Mouse (Mus musculus): Measurements from ENCODE around the gene Ndufb10.

Ndufb10 gene

GRCm38 (mm10) chr17:24716166-24716682 lies 8.1 kb downstream of the Ndufb10 start:
- in situ Hi-C loops (cut with MboI; ENCODE audit: unreplicated experiment in 2 of 2) = no loop called here

GRCm38 (mm10) chr17:24715556-24715955 lies 8.7 kb downstream of the Ndufb10 start:
- in situ Hi-C loops (cut with MboI; ENCODE audit: unreplicated experiment in 2 of 2) = no loop called here

GRCm38 (mm10) chr17:24708646-24709045 lies 15.6 kb downstream of the Ndufb10 start:
- in situ Hi-C loops (cut with MboI; ENCODE audit: unreplicated experiment in 2 of 2) = no loop called here

- in situ Hi-C loops (cut with MboI; ENCODE audit: unreplicated experiment in 2 of 2) = no loop called here
Measured at GRCm38 (mm10) chr17:24707801-24708425, 16.4 kb downstream of the Ndufb10 start.

DNA sequence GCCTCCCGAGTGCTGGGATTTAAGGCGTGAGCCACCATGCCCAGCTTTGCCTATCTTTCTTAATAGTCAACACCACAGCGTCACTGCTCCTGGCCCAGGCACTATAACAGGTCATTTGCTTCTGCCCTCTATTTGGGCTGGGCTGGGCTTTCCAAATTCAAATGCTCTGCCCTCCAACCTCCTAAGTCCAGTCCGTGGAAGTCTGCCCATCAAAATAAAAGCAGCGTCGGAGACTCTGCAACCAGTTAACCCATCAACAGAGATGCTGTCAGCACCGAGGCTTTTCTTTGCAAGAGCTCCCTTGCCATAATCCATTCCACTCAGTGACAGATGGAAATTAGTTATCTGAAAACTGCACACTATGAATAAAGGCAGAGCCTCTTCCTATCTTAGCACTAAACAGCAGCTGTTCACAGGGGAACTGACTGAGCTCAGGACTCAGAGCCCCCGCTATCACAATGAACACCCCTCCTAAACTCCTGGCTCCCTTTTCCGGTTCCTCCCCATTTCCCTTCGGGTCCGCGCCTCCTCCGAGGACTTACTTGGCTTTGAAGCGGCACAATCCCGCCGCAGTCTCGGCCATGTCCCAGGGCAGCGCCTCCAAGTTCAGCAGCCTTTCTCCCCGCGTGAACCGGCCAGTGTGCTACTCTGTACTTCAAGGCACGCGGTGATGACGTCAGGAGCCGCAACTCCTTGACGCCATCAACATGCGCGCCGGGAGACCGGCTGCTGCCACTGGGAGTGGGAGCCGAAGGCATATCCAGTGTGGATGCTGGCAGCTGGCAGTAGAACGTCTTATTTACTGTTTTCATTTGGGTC lies 17.1 kb downstream of the Ndufb10 start, which contains the start of gene Tbl3:
Gene Tbl3, minus strand, starts transcription at position 679 of the 819 bp plus-strand sequence.
- in situ Hi-C loops (cut with MboI; ENCODE audit: unreplicated experiment in 2 of 2) = no loop called here

- in situ Hi-C loops (cut with MboI; ENCODE audit: unreplicated experiment in 2 of 2) = no loop called here
Measured at GRCm38 (mm10) chr17:24705821-24706220, 18.5 kb downstream of the Ndufb10 start.

DNA sequence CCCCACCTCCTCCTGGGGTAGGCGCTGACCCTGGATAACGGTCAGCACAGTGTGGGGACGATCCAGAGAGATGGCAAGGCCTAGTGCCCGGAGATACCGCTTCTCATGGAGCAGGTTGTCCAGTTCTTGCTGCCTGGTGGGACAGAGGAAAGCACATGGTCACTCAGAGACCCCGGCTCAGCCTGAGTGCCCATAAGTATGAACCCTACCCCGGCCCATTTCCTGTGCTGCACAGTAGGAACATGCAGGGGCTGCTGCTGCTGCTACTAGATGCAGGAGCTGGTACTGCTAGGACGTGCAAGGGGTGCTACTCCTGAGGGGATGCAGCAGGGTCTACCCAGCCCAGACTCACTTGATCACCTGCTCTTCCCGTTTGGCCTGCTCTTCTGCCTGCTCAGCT lies 23.0 kb downstream of the Ndufb10 start:
- in situ Hi-C loops (cut with MboI; ENCODE audit: unreplicated experiment in 2 of 2) = no loop called here

DNA sequence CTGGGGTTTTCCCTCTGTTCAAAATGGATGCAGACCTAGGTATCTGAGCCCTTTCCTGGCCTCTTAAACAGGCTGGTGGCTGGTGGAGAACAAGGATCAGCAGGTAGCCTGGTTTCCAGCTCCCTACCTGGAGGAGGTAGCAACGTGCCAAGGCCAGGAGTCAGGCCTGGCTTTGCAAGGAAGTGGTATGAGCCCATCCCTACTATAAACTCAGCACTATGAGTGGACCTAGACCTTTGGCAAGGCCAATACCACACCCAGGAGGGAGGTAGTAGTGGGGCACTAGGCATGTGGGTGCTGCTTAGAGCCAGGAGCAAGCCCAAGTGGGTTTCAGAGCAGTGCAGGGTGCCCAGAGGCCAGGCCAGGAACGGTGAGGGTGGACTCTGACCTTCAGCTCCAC lies 24.8 kb downstream of the Ndufb10 start:
- in situ Hi-C loops (cut with MboI; ENCODE audit: unreplicated experiment in 2 of 2) = no loop called here

GRCm38 (mm10) chr17:24698715-24699114 lies 25.6 kb downstream of the Ndufb10 start:
- in situ Hi-C loops (cut with MboI; ENCODE audit: unreplicated experiment in 2 of 2) = no loop called here

GRCm38 (mm10) chr17:24697985-24698384 lies 26.3 kb downstream of the Ndufb10 start:
- in situ Hi-C loops (cut with MboI; ENCODE audit: unreplicated experiment in 2 of 2) = no loop called here

GRCm38 (mm10) chr17:24696011-24696697 lies 28.1 kb downstream of the Ndufb10 start, which contains the start of the genes Gfer and Noxo1:
Gene Gfer (minus strand): TSS chr17:24696156.
Gene Noxo1 (plus strand): TSS chr17:24696234.
- in situ Hi-C loops (cut with MboI; ENCODE audit: unreplicated experiment in 2 of 2) = no loop called here

DNA sequence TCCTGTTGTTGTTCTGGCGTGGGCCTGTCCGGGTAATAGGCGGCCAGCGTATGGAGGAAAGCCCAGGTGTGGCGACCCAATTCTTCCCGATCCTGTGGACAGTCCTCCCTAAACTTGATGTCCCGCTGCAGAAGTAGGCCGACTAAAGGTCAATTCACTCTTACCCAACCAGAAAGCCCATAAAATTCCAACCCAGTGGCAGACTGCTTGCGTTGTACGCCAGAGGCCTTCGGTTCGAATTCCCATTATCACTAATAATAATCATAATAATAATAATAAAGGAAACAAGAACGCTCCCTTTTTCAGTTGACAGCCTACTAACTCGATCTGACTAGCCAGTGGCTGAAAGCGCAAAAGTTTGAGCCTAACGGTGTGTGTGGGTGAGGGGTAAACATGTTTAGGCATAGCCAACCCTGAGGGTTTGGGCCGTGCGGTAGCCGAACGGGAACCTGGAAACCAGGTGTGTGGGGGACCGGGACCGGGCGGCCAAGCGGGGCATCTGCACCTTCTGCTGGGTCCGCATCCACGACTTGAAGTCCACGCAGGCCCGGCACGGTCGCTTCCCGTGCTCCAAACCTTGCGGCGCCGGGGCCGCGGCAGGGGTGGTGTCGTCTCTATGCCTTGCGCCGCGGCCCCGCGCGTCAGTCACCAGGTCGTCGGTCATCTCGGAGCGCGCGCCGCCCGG lies 28.8 kb downstream of the Ndufb10 start:
- in situ Hi-C loops (cut with MboI; ENCODE audit: unreplicated experiment in 2 of 2) = no loop called here

DNA sequence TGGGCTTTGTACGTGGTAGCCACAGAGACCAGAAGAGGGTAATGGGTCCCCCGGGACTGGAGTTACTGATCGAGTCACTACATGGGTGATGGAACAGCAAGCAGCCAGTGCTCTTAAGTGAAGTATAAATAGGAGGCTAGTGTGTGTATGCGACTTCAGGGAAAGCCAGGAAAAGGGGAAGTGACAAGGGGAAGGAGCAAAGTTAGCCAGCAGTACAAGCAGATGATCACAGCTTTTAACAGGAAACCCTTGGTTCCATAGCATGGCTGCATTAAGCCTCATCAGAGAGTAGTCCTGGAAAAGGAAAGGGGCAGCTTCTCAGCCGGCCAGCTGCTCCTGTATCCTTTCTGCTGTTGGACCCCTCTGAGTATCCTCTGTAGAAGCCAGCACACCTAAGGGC lies 31.9 kb downstream of the Ndufb10 start:
- in situ Hi-C loops (cut with MboI; ENCODE audit: unreplicated experiment in 2 of 2) = no loop called here

GRCm38 (mm10) chr17:24689251-24690081 lies 34.8 kb downstream of the Ndufb10 start, which contains the start of gene Syngr3:
Gene Syngr3 (minus strand): TSS chr17:24689955.
- in situ Hi-C loops (cut with MboI; ENCODE audit: unreplicated experiment in 2 of 2) = no loop called here

DNA sequence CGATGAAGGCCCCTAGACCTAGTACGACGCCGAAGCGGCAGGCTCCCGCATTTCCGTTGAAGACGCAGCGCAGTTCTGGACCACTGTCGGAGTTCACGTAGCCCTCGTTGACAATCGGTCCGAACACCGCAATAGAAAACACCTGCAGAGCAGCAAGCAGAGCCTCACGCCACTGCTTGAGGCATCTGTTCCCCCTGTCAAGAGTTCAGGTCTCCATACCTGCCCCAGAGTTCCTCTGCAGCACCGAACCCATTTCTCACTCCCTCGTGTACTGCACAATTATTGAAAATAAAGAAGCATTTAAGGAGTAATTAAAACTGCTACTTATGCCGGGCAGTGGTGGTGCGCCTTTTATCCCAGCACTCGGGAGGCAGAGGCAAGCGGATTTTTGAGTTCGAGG lies 36.7 kb downstream of the Ndufb10 start:
- in situ Hi-C loops (cut with MboI; ENCODE audit: unreplicated experiment in 2 of 2) = no loop called here

DNA sequence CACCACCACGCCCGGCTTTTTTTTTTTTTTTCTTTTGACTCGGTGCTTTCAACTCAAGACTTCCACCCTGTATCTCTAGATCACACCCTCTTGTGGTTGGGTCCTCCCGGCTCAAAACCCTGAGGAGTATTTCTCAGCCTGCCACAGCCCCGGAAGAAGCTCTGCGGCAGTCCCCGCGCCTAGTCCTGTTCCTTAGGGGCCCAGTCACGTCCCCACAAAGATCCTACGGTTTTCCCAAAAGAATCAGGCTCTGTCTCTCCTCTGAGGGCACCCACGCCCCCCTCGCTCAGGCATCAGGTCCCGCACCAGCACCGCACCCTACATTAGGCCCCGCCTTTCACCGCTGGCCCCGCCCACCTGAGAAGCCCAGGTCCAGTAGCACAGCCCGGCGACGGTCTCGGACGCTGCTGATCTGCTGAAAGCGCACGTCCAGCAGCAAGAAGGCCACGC lies 37.1 kb downstream of the Ndufb10 start:
- in situ Hi-C loops (cut with MboI; ENCODE audit: unreplicated experiment in 2 of 2) = no loop called here

GRCm38 (mm10) chr17:24686514-24686913 lies 37.8 kb downstream of the Ndufb10 start:
- in situ Hi-C loops (cut with MboI; ENCODE audit: unreplicated experiment in 2 of 2) = no loop called here

- in situ Hi-C loops (cut with MboI; ENCODE audit: unreplicated experiment in 2 of 2) = no loop called here
Measured at GRCm38 (mm10) chr17:24677500-24678080, 46.7 kb downstream of the Ndufb10 start.

DNA sequence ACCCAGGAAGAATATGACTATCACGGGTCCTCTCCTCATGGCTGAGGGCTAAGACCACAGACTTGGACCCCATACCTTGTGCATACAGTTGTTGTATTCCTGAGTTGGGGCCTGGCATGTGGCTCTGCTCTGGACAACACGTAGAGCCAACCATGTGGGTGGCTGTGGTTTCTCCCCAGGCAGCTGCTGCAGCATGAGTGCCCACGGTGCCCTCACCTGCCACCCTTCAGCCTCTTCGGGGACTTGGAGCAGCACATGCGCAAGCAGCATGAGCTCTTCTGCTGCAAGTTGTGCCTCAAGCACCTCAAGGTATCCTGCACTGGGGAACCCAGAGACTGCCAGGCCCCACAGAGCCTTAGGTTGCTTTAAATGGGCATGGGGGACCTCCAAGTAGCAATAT lies 47.4 kb downstream of the Ndufb10 start:
- in situ Hi-C loops (cut with MboI; ENCODE audit: unreplicated experiment in 2 of 2) = no loop called here

Measured in v-Abl transformed pro-B cells (cell line).